Mouse (Mus musculus) midbrain, embryonic 11.5 days (tissue): Measurements from ENCODE around the gene Serbp1. TPM values are rescaled to one million over a fixed set of nuclear protein-coding genes. Genes with fewer than 3 reads are reported as not detected.
A peak's percentile ranks its signal among the peaks of the same experiment; 100 is the strongest.

ENCODE experiments used
- ATAC-seq: fragments of 200-750 bp; cut with Nextera tagmentation; 2 replicates; pipeline ENCODE4 v1.8.0; 2017; ENCODE audit warnings: moderate TSS enrichment, moderate library complexity; ENCODE audit not compliant: low FRiP score
- DNase-seq: peaks from one replicate; pipeline ENCODE4 v3.0.0; 2015; ENCODE audit warnings: low spot score; ENCODE audit errors: missing footprints
- H3K27ac ChIP-seq: fragments of 300-500 bp; sonication (generic); 2 replicates; pipeline ENCODE4 v1.5.1; 2014; ENCODE audit warnings: low read depth, low read length
- H3K27me3 ChIP-seq: fragments of 300-500 bp; sonication (generic); 2 replicates; pipeline ENCODE4 v1.6.1; 2014; ENCODE audit warnings: mild to moderate bottlenecking, low read length, moderate library complexity, mixed read lengths; ENCODE audit not compliant: control insufficient read depth, insufficient read depth
- H3K36me3 ChIP-seq: fragments of 300-500 bp; sonication (generic); 2 replicates; pipeline ENCODE4 v1.6.1; 2014; ENCODE audit warnings: mild to moderate bottlenecking, low read length, moderate library complexity, mixed read lengths; ENCODE audit not compliant: control insufficient read depth, insufficient read depth
- H3K4me1 ChIP-seq: fragments of 300-500 bp; sonication (generic); 2 replicates; pipeline ENCODE4 v1.6.1; 2014; ENCODE audit warnings: low read length; ENCODE audit not compliant: control insufficient read depth, insufficient read depth
- H3K4me2 ChIP-seq: fragments of 300-500 bp; sonication (generic); 2 replicates; pipeline ENCODE4 v1.6.1; 2014; ENCODE audit warnings: mild to moderate bottlenecking, moderate library complexity
- H3K4me3 ChIP-seq: fragments of 300-500 bp; sonication (generic); 2 replicates; pipeline ENCODE4 v1.5.1; 2014; ENCODE audit warnings: low read depth, low read length
- H3K9ac ChIP-seq: fragments of 300-500 bp; sonication (generic); 2 replicates; pipeline ENCODE4 v1.6.1; 2014; ENCODE audit warnings: low read length
- H3K9me3 ChIP-seq: fragments of 300-500 bp; sonication (generic); 2 replicates; pipeline ENCODE4 v1.6.1; 2016; ENCODE audit warnings: low read length; ENCODE audit not compliant: control insufficient read depth
- WGBS: fragments of 180-500 bp; shearing (Covaris S2); extraction: QIAGEN DNeasy Blood & Tissue Kit; methylation state at CpG from one replicate; pipeline ENCODE4 v1.1.7; 2014; 5-methylcytosine and 5-hydroxymethylcytosine counted together
- polyA plus RNA-seq: library from polyadenylated mRNA; unstranded; fragments of >200 nt; fragmentation: Nextera tagmentation; extraction: Ambion mirVana; gene quantifications from 2 replicates; pipeline ENCODE4 v1.2.1, GENCODE M21; 2014

Gene Serbp1
- polyA plus RNA-seq, 1 experiment from 2014 or later: 547 TPM

DNA sequence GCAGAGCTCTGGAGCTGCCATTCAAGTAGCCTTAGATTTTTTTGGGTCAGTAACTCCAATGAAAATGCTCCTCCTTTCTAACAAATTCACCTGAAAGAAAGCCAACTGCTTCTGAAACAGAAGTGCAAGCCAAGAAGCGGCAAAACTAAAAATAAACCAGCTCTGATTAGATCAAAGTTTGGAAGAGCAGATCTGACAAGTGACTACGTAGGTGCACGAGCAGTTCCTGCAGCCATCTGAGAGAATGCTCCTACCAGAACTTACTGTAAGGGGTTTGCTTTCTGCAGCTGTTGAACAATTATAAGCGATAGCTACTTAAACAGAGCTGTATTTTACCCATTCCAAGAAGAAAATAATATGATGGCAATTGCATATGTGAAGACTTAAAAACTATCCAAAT is 64.5 kb downstream of the Serbp1 start:
- no peak overlapping the region for H3K27ac ChIP-seq
- no peaks in the 10 kb centered on the region for H3K9me3 ChIP-seq
- H3K36me3 ChIP-seq: no peaks in the 10 kb centered on the region
- no peak for DNase-seq
- H3K27me3 ChIP-seq: no peaks in the 10 kb centered on the region
- WGBS: 91% methylated on average over 4 of the region's 4 CpGs
- ATAC-seq: no peak
- H3K4me2 ChIP-seq: no peak overlapping the region
- no peak overlapping the region for H3K9ac ChIP-seq
- H3K4me3 ChIP-seq: no peak overlapping the region
- H3K4me1 ChIP-seq: no peaks in the 10 kb centered on the region

DNA sequence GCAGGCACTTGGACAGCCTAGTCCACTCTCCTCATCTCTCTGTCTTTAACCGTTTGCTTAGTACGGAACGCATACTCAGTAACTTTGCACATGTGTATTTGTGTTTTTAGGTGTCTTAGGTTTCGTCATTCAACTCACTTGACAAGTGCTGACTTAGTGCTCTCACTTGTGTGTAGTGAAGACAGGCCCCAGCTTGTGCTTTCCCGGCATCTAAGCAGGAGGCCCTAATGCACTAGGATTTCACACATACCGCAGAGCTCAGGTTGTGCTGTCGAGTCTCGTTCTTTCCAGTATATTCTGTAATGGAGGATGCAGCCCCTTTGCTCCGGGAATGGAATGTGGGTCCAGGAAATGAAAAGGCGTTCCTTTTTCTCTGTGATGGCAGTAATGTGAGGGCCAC is 65.2 kb downstream of the Serbp1 start:
- WGBS: 88% methylated on average over 10 of the region's 10 CpGs
- Histone ChIP-seq H3K36me3 (no peaks in the 10 kb centered on the region), H3K9ac (no peak overlapping the region), H3K4me2 (no peak overlapping the region), H3K9me3 (no peaks in the 10 kb centered on the region), H3K27ac (no peak overlapping the region), H3K4me1 (no peaks in the 10 kb centered on the region), H3K27me3 (no peaks in the 10 kb centered on the region), H3K4me3 (no peak overlapping the region)
- ATAC-seq (no peak), DNase-seq (no peak)

DNA sequence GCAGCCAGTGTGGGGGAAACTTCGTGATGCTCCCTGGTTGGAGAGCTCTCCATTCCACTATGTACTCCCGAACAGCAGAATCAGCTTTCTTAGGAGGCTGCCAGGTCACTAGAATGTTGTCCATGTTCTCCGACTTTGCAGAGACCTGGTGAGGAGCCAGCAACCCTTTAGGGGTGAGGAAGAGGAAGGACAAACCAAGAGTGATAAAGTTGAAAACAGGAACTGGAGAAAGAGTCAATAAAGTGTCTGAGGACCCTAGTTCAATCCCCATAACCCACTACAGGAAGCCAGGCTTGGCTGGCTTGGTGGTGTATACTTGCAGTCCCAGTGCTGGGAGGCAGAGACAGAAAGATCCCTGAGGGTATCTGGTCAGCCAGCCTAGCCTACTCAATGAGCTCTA is 71.0 kb downstream of the Serbp1 start:
- Histone ChIP-seq H3K4me3 (no peak overlapping the region), H3K4me1 (no peaks in the 10 kb centered on the region), H3K9me3 (no peaks in the 10 kb centered on the region), H3K27ac (no peak overlapping the region), H3K36me3 (no peaks in the 10 kb centered on the region), H3K4me2 (no peak overlapping the region), H3K27me3 (no peaks in the 10 kb centered on the region), H3K9ac (no peak overlapping the region)
- 76% methylated on average over 3 of the region's 3 CpGs for WGBS
- no peak for DNase-seq
- no peak for ATAC-seq

DNA sequence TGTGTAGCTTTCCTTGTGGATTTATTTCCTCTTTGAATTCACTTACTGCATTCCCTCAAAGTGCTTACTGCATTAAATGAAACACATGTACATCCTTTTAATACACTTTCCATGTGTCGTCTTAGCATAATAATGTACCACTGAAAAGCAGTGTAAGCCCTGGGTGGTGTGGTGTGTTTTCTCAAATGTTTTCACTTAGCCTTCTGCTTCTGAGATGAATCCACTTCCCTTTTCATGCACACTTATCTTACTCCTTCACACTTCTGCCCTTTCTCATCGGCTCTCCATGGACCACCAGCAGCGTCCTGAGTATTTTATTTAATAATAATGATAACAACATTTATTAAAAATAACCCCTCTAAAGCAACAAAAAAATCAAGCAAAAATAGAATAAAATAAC is 71.8 kb downstream of the Serbp1 start:
- no peaks in the 10 kb centered on the region for H3K36me3 ChIP-seq
- H3K27ac ChIP-seq: no peak overlapping the region
- 85% methylated on average over 3 of the region's 3 CpGs for WGBS
- no peaks in the 10 kb centered on the region for H3K9me3 ChIP-seq
- DNase-seq: peak; percentile 53
- H3K27me3 ChIP-seq: no peaks in the 10 kb centered on the region
- H3K4me1 ChIP-seq: no peaks in the 10 kb centered on the region
- no peak overlapping the region for H3K4me2 ChIP-seq
- ATAC-seq: no peak
- no peak overlapping the region for H3K4me3 ChIP-seq
- no peak overlapping the region for H3K9ac ChIP-seq

DNA sequence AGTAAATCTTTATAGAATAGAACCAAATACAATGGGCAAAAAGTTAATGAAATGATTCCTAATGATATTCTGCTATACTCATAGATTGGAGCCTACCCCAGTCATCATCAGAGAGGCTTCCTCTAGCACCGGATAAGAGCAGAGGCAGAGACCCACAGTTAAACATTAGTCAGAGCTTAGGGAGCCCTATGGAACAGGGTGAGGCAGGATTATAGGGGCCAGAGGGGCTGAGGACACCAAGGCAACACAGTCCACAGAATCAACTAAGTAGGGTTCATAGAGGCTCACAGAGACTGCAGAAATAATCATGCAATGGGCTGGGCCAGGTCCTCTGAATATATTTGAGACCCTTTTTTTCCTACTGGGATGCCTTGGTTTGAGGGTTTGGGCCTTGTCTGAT is 76.7 kb downstream of the Serbp1 start:
- H3K9ac ChIP-seq: no peak overlapping the region

DNA sequence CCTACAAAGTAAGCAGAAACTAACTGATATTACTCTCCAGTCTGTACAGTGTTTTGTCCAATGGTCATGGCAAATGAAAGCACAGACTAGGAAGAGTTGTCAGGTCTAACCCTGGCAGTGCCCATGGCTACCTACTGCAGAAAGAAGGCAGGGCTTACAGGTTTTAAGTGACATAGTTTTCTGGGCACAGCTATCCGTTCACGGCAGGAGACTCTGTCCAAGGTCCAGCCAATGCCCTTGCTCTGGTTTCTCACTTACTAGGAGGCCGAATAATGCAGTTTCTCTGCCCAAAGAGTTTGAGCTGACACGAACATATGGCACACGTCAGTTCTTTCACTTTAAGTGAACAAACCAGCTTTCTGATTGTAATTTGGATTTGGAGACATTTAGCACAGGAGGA is 79.1 kb downstream of the Serbp1 start:
- ATAC-seq (no peak), DNase-seq (peak; percentile 54)
- H3K4me1 ChIP-seq: no peaks in the 10 kb centered on the region
- H3K36me3 ChIP-seq: no peaks in the 10 kb centered on the region
- no peak overlapping the region for H3K4me3 ChIP-seq
- H3K9me3 ChIP-seq: no peaks in the 10 kb centered on the region
- H3K27ac ChIP-seq: no peak overlapping the region
- no peak overlapping the region for H3K9ac ChIP-seq
- WGBS: 84% methylated on average over 5 of the region's 5 CpGs
- H3K27me3 ChIP-seq: no peaks in the 10 kb centered on the region
- no peak overlapping the region for H3K4me2 ChIP-seq

More for the DNA sequence above, 76.7 kb downstream of the Serbp1 start:
- no peak overlapping the region for H3K27ac ChIP-seq
- DNase-seq: peak; percentile 49
- no peaks in the 10 kb centered on the region for H3K27me3 ChIP-seq
- H3K4me3 ChIP-seq: no peak overlapping the region
- no peak overlapping the region for H3K4me2 ChIP-seq
- ATAC-seq: no peak
- H3K9me3 ChIP-seq: no peaks in the 10 kb centered on the region
- H3K36me3 ChIP-seq: no peaks in the 10 kb centered on the region
- H3K4me1 ChIP-seq: no peaks in the 10 kb centered on the region
- WGBS: 73% methylated on average over 1 of the region's 1 CpGs

DNA sequence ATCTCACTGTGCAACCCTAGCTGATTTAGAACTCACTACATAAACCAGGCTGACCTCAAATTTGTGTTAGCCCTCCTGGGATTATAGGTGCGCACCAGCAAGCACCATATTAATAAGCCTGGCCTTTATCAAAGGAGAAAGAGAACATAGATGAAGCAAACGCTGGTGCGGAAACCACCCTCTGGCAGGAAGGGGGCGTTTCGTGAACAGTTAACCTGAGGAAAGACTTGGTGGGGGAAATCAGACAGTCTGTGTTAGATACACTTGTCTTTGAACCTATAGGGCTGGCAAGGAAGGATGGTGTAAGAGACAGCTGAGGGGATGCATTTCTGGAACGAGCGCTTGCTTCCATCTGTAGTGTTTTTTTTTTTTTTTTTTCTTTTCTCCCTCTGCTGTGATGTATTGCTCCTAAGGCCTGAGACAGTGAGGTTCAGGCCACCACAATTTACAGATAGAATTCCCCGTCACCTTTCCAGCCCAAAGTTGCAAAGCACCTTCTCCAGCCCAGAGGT is 79.9 kb downstream of the Serbp1 start:
- H3K36me3 ChIP-seq: no peaks in the 10 kb centered on the region
- 88% methylated on average over 8 of the region's 8 CpGs for WGBS
- ATAC-seq: no peak
- H3K9me3 ChIP-seq: no peaks in the 10 kb centered on the region
- H3K9ac ChIP-seq: no peak overlapping the region
- DNase-seq: peak; percentile 19
- H3K27ac ChIP-seq: no peak overlapping the region
- H3K4me1 ChIP-seq: no peaks in the 10 kb centered on the region
- no peak overlapping the region for H3K4me3 ChIP-seq
- H3K4me2 ChIP-seq: no peak overlapping the region
- H3K27me3 ChIP-seq: no peaks in the 10 kb centered on the region

DNA sequence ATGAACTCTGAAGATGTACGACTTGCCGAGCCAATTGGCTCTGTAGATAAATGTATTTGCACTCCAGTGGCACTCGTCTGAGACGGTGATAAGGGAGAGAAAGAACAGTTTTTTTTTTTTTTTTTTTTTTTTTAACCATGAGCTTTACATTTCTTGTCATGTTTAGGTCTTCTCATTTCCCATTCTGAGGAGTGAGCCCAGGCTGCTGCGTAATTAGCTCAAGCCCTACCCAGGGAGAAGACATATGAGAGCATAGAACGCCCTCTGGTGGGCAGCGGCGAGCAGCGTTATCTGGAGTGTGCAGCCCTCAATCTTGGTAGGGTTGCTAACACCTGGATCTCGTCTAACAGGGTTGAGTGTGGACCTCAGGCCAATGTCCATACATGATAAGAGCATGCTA is 80.5 kb downstream of the Serbp1 start:
- no peak overlapping the region for H3K4me2 ChIP-seq
- no peaks in the 10 kb centered on the region for H3K27me3 ChIP-seq
- H3K36me3 ChIP-seq: no peaks in the 10 kb centered on the region
- H3K9ac ChIP-seq: no peak overlapping the region
- peak; percentile 69 for ATAC-seq
- no peak overlapping the region for H3K27ac ChIP-seq
- no peak overlapping the region for H3K4me3 ChIP-seq
- H3K4me1 ChIP-seq: no peaks in the 10 kb centered on the region
- H3K9me3 ChIP-seq: no peaks in the 10 kb centered on the region
- 37% methylated on average over 10 of the region's 10 CpGs for WGBS
- DNase-seq: peak; percentile 75

DNA sequence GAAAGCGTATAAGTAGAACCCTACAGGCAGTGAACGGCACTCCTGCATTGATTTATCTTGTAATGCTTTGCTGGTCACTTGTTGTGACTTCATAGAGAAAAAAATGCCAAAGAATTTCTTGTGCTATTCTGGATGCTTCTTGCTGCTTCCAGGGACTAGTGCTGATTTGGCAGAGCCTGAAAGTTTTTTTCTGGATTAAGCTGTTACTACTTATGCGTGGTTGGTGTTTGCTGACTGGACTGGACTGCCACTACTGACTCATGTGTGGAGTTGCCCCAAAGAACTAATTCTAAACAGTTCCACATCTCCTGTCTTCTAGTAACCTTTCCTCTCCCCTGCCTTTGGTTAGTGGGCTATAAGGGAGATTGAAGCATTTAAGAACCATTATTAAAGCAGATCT is 85.8 kb downstream of the Serbp1 start:
- Histone ChIP-seq H3K4me3 (no peak overlapping the region), H3K27ac (no peak overlapping the region), H3K4me1 (no peaks in the 10 kb centered on the region), H3K36me3 (no peaks in the 10 kb centered on the region), H3K9ac (no peak overlapping the region), H3K9me3 (no peaks in the 10 kb centered on the region), H3K4me2 (no peak overlapping the region), H3K27me3 (no peaks in the 10 kb centered on the region)
- DNase-seq: no peak
- 92% methylated on average over 3 of the region's 3 CpGs for WGBS
- no peak for ATAC-seq

DNA sequence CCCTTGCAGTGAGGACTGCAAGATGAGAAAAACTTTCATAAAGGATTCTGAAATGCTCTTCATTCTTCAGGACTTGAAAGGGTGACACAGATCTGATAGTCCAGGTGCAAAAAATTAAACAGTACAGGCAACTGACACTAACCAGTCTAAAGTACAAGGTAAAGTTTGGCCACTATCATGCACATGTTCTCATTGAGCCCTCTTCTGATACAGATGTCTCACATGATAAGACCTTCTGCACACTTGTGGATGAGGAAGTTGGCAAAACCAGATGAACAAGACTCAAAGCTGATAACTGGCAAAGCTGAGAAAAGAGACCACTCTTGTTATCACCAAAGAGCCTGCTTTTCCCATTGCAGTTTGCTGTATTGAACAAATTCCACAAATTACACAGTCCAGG is 100.0 kb downstream of the Serbp1 start:
- H3K4me2 ChIP-seq: no peak overlapping the region
- no peaks in the 10 kb centered on the region for H3K4me1 ChIP-seq
- no peak for ATAC-seq
- DNase-seq: no peak
- no peak overlapping the region for H3K4me3 ChIP-seq
- no peaks in the 10 kb centered on the region for H3K27me3 ChIP-seq
- no peak overlapping the region for H3K9ac ChIP-seq
- no peak overlapping the region for H3K27ac ChIP-seq
- H3K36me3 ChIP-seq: no peaks in the 10 kb centered on the region
- H3K9me3 ChIP-seq: no peaks in the 10 kb centered on the region
